Mouse (Mus musculus) midbrain, embryonic 12.5 days (tissue): Measurements from ENCODE around the gene Pde4d. TPM values are rescaled to one million over a fixed set of nuclear protein-coding genes. Genes with fewer than 3 reads are reported as not detected.

ENCODE experiments used
- ATAC-seq: fragments of 200-750 bp; cut with Nextera tagmentation; 2 replicates; pipeline ENCODE4 v1.8.0; 2017; ENCODE audit warnings: low read depth, moderate TSS enrichment, moderate library complexity; ENCODE audit not compliant: low FRiP score
- H3K27ac ChIP-seq: fragments of 300-500 bp; sonication (generic); replicated peaks from 2 replicates; pipeline ENCODE4 v1.5.1; 2016; ENCODE audit warnings: mild to moderate bottlenecking
- H3K27me3 ChIP-seq: fragments of 300-500 bp; sonication (generic); 2 replicates; pipeline ENCODE4 v1.6.1; 2016; ENCODE audit warnings: mild to moderate bottlenecking
- H3K36me3 ChIP-seq: fragments of 300-500 bp; sonication (generic); 2 replicates; pipeline ENCODE4 v1.6.1; 2016
- H3K4me1 ChIP-seq: fragments of 300-500 bp; sonication (generic); 2 replicates; pipeline ENCODE4 v1.6.1; 2016
- H3K4me2 ChIP-seq: fragments of 300-500 bp; sonication (generic); replicated peaks from 2 replicates; pipeline ENCODE4 v1.6.1; 2016; ENCODE audit warnings: mild to moderate bottlenecking, moderate library complexity
- H3K4me3 ChIP-seq: fragments of 300-500 bp; sonication (generic); 2 replicates; pipeline ENCODE4 v1.5.1; 2016; ENCODE audit warnings: mild to moderate bottlenecking
- H3K9ac ChIP-seq: fragments of 300-500 bp; sonication (generic); replicated peaks from 2 replicates; pipeline ENCODE4 v1.6.1; 2016; ENCODE audit warnings: mild to moderate bottlenecking, moderate library complexity
- H3K9me3 ChIP-seq: fragments of 300-500 bp; sonication (generic); 2 replicates; pipeline ENCODE4 v1.6.1; 2016; ENCODE audit warnings: mild to moderate bottlenecking
- WGBS: fragments of 180-500 bp; shearing (Covaris S2); methylation state at CpG from one replicate; pipeline ENCODE4 v1.1.7; 2016; 5-methylcytosine and 5-hydroxymethylcytosine counted together
- polyA plus RNA-seq: library from polyadenylated mRNA; unstranded; fragments of >200 nt; fragmentation: Nextera tagmentation; extraction: Ambion mirVana; gene quantifications from 2 replicates; pipeline ENCODE4 v1.2.1, GENCODE M21; 2016

The Pde4d gene
- polyA plus RNA-seq, 1 experiment from 2014 or later = 21.4 TPM

DNA sequence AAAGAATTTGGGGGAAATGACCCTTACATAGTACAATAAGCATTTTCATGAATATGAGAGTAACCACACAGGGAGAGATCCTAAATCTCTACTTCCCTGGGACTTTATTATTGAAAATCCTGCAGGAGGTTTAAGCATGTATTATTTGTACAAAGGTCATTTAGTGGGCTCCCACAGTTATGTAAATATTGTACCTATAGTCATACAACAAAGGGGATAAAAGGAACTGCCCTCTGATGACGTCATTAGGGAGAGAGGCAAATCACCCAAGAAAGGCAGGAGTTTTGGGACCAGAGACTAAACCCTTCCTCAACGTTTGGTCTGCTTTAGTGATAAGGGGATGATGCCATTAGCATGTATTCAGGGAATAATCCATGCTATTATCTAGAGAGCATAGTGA is 1390.5 kb downstream of the Pde4d start:
- Histone ChIP-seq H3K27me3 (no peaks in the 10 kb centered on the region), H3K4me2 (no peak overlapping the region), H3K9me3 (no peaks in the 10 kb centered on the region), H3K4me3 (no peak overlapping the region), H3K4me1 (no peaks in the 10 kb centered on the region), H3K36me3 (no peaks in the 10 kb centered on the region), H3K27ac (no peak overlapping the region), H3K9ac (no peak overlapping the region)
- no peak for ATAC-seq
- 16% methylated on average over 2 of the region's 2 CpGs for WGBS

DNA sequence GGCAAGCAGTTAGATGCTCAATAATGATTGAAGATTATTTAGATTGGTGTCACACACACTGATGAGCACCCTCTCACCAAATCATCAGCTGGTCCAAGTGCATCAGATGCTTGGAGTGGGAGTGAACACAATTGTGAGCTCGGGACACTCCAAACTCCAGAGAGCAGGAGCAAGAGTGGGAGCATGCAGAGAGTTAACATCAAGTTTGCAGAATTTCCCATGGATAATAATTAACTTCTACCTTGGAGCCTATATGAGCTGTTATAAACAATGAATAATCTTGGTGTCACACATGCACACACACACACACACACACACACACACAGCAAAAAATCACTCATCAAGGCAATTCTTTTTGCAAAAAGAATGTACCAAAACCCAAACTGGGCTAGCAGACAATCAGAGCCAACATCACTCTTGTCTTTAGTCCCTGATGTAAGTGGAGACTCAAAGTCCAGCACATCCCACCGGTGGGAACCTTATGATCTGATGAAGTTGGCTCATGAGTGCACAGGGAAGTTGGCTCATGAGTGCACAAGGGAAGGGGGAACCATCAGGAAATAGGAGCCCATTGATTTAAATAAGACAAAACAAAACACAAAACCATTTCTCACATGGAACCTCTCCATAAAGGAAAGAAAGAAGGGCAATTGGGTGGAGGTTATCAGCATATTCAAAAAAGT is 1391.5 kb downstream of the Pde4d start:
- H3K9ac ChIP-seq = no peak overlapping the region
- 90% methylated on average over 2 of the region's 2 CpGs for WGBS

DNA sequence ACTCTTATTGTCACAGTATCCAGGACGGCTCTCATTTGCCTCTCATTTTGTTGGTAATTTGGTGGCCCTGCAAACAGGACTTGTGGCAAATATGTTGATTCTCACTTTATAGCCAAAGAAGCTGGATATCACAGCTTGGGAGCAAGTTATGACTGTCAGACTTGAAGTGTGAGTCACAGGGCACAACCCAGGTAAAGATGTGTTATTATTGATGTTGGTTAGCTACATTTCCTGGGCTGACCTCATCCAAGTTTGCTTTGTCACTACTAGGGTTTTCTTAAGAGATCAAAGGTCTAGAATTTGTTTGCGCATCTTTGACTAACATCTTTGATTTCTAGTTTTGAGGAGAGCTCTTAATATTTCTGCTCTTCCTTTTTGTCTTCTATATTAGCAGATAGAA is 1393.2 kb downstream of the Pde4d start:
- Histone ChIP-seq H3K27me3 (no peaks in the 10 kb centered on the region), H3K4me3 (no peak overlapping the region), H3K4me2 (no peak overlapping the region), H3K4me1 (no peaks in the 10 kb centered on the region), H3K36me3 (no peaks in the 10 kb centered on the region), H3K9me3 (no peaks in the 10 kb centered on the region), H3K9ac (no peak overlapping the region), H3K27ac (no peak overlapping the region)
- WGBS = 94% methylated on average over 2 of the region's 2 CpGs
- ATAC-seq = no peak

More for the DNA sequence above, 1391.5 kb downstream of the Pde4d start:
- Histone ChIP-seq H3K4me1 (no peaks in the 10 kb centered on the region), H3K27me3 (no peaks in the 10 kb centered on the region), H3K36me3 (no peaks in the 10 kb centered on the region), H3K4me3 (no peak overlapping the region), H3K4me2 (no peak overlapping the region), H3K27ac (no peak overlapping the region), H3K9me3 (no peaks in the 10 kb centered on the region)
- ATAC-seq = no peak

DNA sequence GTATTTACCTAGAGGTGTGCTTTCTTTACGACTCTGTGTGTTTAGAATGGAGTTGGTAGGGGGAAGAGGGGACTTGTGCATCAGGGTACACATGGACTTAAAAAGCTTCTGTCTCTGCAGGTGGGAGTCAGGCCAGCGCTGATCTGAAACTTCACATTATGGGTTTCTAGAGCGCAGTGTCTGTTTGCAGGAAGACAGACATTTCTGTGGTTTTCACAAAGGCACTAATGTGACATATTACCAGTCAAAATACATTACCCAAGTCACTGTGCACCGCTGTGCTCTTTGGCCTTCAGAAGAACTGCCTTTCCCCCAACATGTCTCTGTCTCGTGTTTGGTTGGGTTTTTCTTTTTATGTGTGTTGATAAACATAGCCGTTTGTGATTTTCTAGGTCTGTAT is 1395.1 kb downstream of the Pde4d start:
- no peak overlapping the region for H3K4me2 ChIP-seq
- ATAC-seq = no peak
- no peaks in the 10 kb centered on the region for H3K9me3 ChIP-seq
- no peaks in the 10 kb centered on the region for H3K36me3 ChIP-seq
- no peak overlapping the region for H3K9ac ChIP-seq
- no peaks in the 10 kb centered on the region for H3K4me1 ChIP-seq
- 89% methylated on average over 6 of the region's 6 CpGs for WGBS
- no peak overlapping the region for H3K4me3 ChIP-seq
- H3K27ac ChIP-seq = no peak overlapping the region
- no peaks in the 10 kb centered on the region for H3K27me3 ChIP-seq

DNA sequence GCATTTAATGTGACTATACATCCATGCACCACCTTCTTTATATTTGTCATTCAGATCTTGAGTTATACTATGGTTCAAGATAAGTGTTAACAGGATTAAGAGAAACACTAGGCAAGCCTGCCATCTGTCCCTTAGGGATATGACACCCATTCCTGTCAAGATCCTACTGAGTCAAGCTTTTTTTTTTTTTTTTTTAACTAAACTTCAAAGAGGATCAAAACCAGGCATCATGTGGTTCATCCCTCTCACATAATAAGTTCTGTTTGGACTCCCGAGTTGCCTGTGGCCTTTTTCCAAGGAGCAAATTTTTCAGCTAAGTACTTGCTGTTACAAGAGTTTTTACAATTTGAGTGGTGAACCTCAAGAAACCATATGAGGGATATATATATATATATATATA is 1414.1 kb downstream of the Pde4d start:
- Histone ChIP-seq H3K4me2 (no peak overlapping the region), H3K36me3 (no peaks in the 10 kb centered on the region), H3K9me3 (no peaks in the 10 kb centered on the region), H3K9ac (no peak overlapping the region), H3K4me3 (no peak overlapping the region), H3K4me1 (no peaks in the 10 kb centered on the region), H3K27ac (no peak overlapping the region), H3K27me3 (no peaks in the 10 kb centered on the region)
- 61% methylated on average over 1 of the region's 1 CpGs for WGBS
- ATAC-seq = no peak

DNA sequence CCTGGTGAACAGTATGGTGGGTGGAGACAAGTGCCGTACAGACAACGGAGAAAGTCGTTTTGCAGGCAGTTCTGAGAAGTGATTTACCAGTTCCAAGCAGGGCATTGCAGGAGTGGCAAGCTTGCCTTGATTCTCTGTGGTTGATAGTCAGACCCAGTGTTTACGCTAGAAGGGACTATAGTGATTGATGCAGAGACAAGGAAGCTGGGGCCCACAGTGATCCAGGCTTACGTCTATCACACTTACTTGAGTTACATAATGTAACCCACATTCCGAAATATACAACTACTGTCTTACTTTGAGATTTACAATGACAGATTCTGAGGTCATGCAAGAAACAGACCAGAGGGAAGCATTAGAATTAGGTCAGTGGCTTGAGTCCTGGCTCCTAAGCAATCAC is 1414.6 kb downstream of the Pde4d start:
- 90% methylated on average over 6 of the region's 6 CpGs for WGBS
- no peaks in the 10 kb centered on the region for H3K27me3 ChIP-seq

DNA sequence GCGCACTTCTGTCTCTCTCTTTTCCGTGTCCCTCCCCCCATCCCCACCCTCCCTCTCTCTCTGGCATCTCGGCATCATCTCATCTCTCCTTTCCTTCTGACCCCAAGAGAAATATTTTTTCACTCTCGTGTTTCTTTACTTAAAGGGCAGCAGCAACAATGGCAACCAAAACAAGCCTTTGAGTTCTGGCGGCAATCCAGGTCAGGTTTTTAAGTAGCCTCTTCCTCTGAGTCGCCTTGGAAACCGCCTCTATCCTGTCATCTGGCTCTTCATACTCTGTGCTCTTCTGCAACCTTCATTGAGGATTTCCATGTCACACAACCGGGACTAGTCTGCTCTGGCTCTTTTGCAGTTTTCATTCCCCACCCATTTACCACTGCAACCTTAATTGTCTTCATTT is 1430.6 kb downstream of the Pde4d start:
- Histone ChIP-seq H3K9ac (no peak overlapping the region), H3K4me2 (no peak overlapping the region), H3K27me3 (no peaks in the 10 kb centered on the region), H3K4me1 (no peaks in the 10 kb centered on the region), H3K36me3 (no peaks in the 10 kb centered on the region), H3K9me3 (no peaks in the 10 kb centered on the region), H3K4me3 (no peak overlapping the region), H3K27ac (no peak overlapping the region)
- no peak for ATAC-seq
- WGBS = 68% methylated on average over 8 of the region's 8 CpGs

More for the DNA sequence above, 1414.6 kb downstream of the Pde4d start:
- H3K9ac ChIP-seq = no peak overlapping the region
- H3K9me3 ChIP-seq = no peaks in the 10 kb centered on the region
- H3K4me3 ChIP-seq = no peak overlapping the region
- no peak overlapping the region for H3K4me2 ChIP-seq
- no peak for ATAC-seq
- no peaks in the 10 kb centered on the region for H3K36me3 ChIP-seq
- H3K4me1 ChIP-seq = no peaks in the 10 kb centered on the region
- no peak overlapping the region for H3K27ac ChIP-seq

DNA sequence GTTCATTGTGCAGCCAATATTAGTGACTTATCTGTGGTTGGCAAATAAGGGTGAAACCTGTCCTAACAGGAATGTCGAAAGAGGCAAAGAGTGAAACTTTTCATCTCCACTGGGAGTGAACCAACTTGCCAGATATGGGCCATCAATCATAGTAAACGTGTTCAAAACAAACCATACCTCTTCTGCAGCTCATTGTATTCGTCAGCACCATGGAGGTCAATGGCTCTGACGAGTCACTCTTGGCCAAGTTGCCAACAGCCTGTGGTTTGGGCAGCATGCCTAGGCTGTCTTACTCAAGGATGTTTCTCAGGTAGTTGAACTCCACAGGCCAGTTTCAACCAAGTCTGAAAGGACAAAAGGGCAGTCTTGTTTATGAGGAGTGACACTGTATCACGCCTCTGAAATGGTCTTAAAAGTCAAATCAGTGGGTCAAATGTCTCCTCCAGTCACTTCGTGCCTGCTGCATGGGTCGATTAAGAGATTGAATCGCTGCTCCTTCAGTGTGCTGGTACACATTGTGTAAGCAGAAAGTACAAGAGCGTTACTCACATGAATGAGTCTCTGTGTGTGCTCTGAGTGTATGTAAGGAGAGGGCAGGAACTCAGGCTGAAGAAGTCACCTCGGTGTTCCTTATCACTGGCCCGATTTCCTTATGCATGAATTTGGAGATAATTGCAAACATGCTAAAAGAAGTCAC is 1431.6 kb downstream of the Pde4d start:
- no peaks in the 10 kb centered on the region for H3K4me1 ChIP-seq
- H3K36me3 ChIP-seq = no peaks in the 10 kb centered on the region
- no peak overlapping the region for H3K4me3 ChIP-seq
- no peak overlapping the region for H3K4me2 ChIP-seq
- H3K9ac ChIP-seq = no peak overlapping the region
- no peaks in the 10 kb centered on the region for H3K27me3 ChIP-seq
- H3K27ac ChIP-seq = no peak overlapping the region
- H3K9me3 ChIP-seq = no peaks in the 10 kb centered on the region
- no peak for ATAC-seq
- 89% methylated on average over 11 of the region's 11 CpGs for WGBS

DNA sequence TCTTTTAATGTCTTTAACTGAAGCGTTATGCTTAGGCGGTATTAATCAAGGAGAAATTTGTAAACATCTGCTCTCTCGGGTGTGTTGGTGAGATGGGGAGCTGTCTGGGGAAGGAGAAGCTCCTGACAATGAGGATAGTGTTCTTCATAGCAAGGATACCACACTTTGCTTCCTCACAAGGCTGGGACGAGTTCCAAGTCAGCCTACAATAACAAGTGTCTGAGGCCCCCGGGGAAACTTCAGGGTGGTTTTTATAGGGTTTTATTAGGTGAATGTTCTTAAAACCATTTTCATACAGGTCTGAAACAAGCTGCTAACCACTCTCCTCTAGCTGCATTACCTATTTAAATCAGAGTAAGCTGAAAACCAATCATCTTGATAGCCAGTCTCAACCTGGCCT is 1433.9 kb downstream of the Pde4d start:
- no peaks in the 10 kb centered on the region for H3K9me3 ChIP-seq
- WGBS = 90% methylated on average over 5 of the region's 5 CpGs
- no peak overlapping the region for H3K4me3 ChIP-seq
- H3K27me3 ChIP-seq = no peaks in the 10 kb centered on the region
- H3K27ac ChIP-seq = no peak overlapping the region
- no peak for ATAC-seq
- no peak overlapping the region for H3K4me2 ChIP-seq
- H3K4me1 ChIP-seq = no peaks in the 10 kb centered on the region
- H3K36me3 ChIP-seq = no peaks in the 10 kb centered on the region
- H3K9ac ChIP-seq = no peak overlapping the region

DNA sequence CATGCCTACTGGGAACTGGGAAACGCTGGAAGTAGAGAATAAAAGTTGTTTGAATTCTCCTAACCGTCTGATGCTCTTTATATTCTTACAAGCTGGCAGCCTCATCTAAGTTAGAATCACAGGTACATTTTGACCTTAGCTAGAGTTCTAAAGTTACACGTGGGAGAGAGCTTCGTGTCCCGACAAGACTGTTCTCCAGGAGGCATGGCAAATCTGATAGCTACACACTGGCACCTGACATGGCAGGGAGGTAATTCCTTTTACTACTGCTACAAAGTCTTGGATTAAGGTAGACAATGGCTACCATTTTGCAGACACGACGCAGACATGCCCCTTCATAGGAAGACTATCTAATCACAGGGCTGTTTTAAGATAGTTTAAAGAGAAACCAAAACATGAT is 1435.1 kb downstream of the Pde4d start:
- 91% methylated on average over 7 of the region's 7 CpGs for WGBS
- no peak overlapping the region for H3K4me2 ChIP-seq
- no peak for ATAC-seq

DNA sequence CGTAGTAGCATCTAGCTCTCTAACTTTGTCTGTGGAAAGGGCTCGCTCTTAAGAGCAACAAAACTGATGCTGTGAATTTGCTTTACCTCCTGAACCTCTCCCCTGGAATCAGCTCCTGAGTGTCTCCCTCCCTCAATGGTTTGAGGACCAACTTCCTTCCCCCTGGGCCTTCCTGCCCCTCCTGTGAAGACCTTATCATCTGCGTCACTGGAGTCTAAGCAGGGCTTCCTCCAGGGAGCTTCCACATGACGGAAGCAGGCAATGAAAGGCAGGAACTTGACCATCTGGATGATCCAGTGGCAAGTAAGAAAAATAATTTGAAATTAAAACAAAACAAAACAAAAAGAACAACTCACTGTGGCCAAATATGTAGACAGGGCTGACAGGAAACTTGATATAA is 1438.5 kb downstream of the Pde4d start:
- WGBS = 87% methylated on average over 4 of the region's 4 CpGs
- no peak overlapping the region for H3K9ac ChIP-seq
- no peak overlapping the region for H3K27ac ChIP-seq
- no peaks in the 10 kb centered on the region for H3K9me3 ChIP-seq
- H3K36me3 ChIP-seq = no peaks in the 10 kb centered on the region
- no peaks in the 10 kb centered on the region for H3K27me3 ChIP-seq
- H3K4me3 ChIP-seq = no peak overlapping the region
- no peaks in the 10 kb centered on the region for H3K4me1 ChIP-seq
- H3K4me2 ChIP-seq = no peak overlapping the region
- ATAC-seq = no peak

More for the DNA sequence above, 1435.1 kb downstream of the Pde4d start:
- Histone ChIP-seq H3K4me1 (no peaks in the 10 kb centered on the region), H3K36me3 (no peaks in the 10 kb centered on the region), H3K9ac (no peak overlapping the region), H3K9me3 (no peaks in the 10 kb centered on the region), H3K27ac (no peak overlapping the region), H3K4me3 (no peak overlapping the region), H3K27me3 (no peaks in the 10 kb centered on the region)

DNA sequence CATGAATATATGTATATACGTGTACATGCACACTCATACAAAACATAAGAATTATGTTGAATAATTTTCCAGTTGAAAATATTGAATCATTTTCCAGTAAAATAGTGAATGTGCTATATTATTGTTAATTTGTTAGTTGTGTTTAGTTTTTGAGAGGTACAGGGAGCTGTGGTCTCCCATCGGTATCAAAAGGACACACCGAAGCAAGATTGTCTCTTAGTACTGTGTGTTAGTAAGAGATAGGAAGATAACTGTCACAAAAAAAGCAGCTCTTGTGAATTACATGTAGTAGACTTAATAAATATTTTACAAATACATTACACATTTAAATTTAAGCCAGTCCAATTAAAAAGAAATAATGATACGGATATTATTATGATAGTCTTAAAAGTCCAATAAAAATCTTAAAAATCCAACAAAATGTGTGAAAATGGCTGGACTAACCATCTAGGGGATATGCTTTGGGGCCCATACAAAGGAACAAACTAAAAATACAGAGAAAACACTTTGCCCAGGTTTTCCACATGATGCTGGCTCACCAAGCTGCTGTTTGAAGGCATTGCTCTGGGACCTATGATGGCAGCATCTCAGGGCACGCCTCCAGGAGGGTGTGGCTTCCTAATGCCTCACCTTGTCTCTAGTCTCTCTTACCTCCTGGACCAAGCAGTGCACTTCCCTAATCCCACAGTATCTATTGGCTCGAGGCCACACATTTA is 1441.6 kb downstream of the Pde4d start:
- no peak overlapping the region for H3K9ac ChIP-seq
- no peaks in the 10 kb centered on the region for H3K27me3 ChIP-seq
- H3K4me1 ChIP-seq = no peaks in the 10 kb centered on the region
- ATAC-seq = no peak
- H3K36me3 ChIP-seq = no peaks in the 10 kb centered on the region
- no peaks in the 10 kb centered on the region for H3K9me3 ChIP-seq
- H3K27ac ChIP-seq = no peak overlapping the region
- 87% methylated on average over 6 of the region's 6 CpGs for WGBS
- H3K4me3 ChIP-seq = no peak overlapping the region
- no peak overlapping the region for H3K4me2 ChIP-seq
